Mouse (Mus musculus) spleen, adult 18-20 months (tissue): ENCODE data around the gene Rps11.
"Not testable (repeated sequence)": the region's sequence is repeated elsewhere in the genome, so short reads cannot be mapped to it uniquely, and the experiment has no call there.

Experiments used
- DNase-seq, 2 experiments: peaks; one replicate each; pipeline ENCODE4 v3.0.0; 2022; ENCODE audit warnings: mixed read lengths in 2 of 2

Rps11 gene

DNA sequence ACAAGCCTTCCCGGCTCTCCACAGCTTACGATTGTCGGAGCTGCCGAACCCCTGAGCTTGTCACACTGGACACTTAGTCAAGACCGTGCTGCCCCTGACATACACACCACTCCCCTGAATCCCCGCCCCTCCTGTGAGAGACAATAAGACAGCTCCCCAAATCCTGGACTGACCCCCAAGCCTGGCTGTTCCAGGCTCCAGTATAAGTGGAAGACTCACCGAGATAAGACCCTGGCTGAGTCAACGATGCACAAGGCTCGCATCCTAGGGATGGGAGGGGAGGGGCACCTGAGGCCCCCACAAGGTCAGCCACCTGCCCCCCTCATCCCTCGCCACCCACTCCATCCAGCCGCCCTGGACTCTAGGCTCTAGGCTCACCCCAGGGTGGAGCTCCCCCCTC lies 7.6 kb upstream of the Rps11 start:
- DNase-seq, result no peak

DNA sequence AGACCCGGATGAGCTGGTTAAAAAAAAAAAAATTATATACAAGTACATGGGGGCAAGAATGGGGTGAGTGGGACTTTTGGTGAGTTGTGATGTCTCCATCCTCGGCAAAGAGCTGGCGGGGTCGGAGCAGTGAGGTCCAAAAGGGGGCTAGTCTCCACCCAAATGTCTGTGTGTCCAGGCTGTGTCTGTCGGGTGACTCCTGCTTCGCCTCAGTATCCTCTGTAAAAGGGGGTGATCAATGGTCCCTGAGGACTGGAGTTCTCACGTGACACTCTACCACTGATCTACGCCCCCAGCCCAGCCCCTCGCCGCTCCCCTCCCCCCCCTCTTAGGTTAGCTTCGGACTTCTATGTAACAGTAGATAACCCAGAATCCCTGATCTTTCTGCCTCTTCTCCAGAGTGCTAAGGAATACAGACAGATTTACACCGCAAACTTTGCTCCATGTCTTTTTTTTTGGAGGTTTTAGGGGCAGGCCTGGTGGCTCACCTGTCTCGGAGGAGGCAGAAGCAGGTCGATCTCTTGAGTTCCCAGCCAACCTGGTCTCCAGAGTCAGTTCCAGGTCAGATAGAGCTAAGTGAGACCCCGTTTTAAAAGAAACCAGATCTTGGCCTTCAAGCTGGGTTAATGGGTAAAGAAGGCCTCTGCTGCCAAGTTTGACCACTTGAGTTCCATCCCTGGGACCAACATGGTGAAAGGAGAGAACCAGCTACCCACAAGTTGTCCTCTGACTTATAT lies 5.7 kb upstream of the Rps11 start:
- no peak for DNase-seq

GRCm38 (mm10) chr7:45129318-45129717 lies 5.1 kb upstream of the Rps11 start:
- no peak for DNase-seq

DNA sequence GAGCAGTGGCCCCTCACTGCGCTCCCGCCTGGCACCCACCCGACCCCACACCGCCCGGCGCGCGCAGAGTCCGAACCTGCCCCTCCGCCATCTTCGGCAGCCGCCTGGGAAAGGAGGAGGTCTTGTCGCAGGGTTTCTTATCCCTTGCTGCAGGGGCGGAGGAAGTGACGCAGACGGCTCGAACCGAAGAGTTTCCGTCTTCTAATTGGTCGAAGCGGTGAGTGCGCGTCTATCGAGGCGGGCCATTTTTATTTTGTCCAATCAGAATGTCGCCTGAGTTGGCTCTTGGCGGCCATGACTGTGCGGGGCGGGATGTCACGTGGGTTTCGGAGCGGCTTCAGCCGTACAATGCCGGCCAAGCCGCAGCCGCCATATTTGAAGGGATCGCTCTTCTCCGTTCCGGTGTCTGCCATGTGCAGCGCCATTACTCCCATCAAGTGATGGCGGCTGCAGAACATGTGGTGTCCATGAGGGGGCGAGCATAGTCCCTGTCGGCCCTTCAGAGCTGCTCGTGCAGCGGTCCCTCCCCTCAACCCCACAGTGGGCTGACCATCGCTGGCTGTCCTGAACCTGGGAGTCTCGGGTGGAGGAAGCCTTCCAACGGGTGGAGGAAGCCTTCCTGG lies 4.5 kb upstream of the Rps11 start, which contains the start of gene Rpl13a:
Rpl13a (minus strand) TSS at position 138 of the 623 bp plus-strand sequence.
- DNase-seq, result peak; percentile 95 to 97

GRCm38 (mm10) chr7:45127700-45128224 lies 3.5 kb upstream of the Rps11 start:
- DNase-seq, result no peak

DNA sequence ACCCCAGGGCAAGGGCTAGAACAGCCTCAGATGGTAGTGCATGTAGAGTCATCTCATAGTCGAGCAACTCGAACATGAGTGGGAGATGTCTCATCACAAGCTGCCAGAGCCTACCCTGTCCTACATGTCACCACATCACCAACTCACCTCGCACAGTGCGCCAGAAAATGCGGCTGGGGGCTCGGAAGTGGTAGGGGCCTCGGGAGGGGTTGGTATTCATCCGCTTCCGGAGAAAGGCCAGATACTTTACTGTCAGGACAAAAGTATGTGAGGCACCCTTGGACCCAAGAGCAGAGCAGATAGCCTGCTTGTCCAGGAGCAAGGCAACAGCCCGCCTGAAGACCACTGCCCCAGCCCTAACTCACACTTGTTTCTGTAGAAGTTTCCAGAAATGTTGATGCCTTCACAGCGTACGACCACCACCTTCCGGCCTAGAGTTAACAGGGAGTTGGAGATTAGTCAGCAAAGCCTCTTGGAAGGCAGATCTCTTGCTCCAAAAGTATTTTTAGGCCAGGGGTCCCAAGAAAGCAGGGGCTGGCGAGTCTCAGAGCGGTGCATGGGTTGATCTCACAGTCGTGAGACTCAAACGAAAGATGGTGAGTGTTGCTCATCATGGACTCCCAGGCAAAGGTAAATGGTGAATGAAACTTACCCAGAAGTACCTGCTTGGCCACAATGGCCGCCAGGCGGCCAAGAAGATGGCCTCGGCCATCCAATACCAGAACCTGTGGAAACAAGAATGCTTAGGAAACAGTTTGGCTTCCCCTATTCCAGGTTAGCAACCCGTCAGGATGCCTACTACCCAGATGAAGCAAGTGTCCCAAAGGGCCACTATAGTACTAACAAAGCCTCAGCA lies 2.8 kb upstream of the Rps11 start:
- no peak for DNase-seq

- no peak for DNase-seq
These were observed 2.1 kb upstream of the Rps11 start for GRCm38 (mm10) chr7:45126147-45126843.

GRCm38 (mm10) chr7:45125649-45126048 lies 1.4 kb upstream of the Rps11 start:
- not testable (repeated sequence) for DNase-seq

DNA sequence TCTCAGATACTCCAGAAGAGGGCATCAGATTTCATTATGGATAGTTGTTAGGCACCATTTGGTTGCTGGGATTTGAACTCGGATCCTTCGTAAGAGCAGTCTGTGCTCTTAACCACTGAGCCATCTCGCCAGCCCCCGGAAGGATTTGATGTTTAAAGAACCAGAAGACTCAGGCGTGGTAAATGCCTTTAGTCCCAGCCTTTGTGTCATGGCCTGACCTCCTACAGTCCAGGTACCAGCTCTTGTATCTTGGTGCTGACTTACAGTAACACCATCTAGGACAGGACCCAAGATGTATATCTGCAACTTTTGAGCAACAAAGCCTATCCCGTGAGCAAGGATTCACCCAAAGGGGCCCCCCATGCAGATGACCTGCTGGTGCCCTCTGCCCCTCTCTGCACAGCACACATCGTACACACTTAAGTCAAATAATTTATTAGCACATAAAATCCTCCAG lies 933 bp upstream of the Rps11 start:
- DNase-seq, result no peak

DNA sequence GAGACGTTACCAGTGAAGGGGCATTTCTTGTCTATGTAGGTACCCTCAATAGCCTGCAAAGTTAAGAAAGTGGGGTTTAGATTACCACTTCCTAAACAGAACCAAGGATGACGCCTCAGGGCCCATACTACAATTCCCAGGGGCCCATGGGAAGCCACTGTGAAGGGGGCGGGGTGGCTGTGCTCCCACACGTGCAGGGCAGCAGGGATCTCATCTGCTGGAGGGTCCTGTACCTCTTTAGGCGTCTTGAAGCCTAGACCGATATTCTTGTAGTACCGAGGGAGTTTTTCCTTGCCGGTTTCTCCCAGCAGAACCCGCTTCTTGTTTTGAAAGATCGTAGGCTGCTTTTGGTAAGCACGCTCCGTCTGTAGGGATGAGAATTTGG lies 1.1 kb downstream of the Rps11 start:
- DNase-seq, result peak; percentile 52 to 62

- no peak for DNase-seq
These were observed 1.6 kb downstream of the Rps11 start for GRCm38 (mm10) chr7:45122561-45123185.

DNA sequence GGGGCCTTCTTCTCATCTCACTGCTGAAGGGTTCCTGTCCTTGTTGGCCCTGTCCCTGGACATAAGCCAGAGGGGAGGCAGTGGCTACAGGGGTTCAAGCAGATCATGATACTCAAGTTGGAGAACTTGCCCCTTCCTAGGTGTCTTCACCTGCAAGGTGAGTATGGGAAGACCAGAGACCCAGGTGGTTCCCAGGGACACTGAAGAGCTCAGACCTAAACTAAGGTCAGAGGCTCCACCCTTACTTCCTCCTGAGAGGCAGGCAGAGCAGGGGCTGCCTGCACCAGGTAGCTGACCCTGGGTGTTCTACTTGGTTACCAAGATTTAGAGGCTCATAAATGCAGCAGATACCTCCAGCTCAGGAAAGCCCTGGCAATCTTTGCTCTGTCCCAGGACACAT lies 2.3 kb downstream of the Rps11 start:
- no peak for DNase-seq

DNA sequence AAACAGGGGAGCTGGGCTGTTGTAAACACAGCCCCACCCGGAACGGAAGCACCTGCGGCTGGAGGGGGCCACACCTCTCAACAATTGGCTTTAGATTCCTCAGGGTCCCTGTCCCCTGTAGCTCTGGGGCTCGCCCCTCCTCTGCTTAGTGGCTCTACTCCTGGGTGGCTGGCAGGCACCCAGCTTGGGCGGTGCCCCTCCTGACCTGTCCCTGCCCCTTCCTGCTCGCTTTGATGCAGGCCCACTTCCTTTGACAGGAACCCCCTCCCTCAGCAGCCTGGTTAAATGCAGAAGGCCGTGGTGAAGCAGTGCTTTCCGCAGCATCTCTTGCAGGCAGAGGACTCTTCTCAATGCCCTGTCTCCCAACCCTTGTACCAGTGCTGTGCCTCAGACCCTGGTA lies 2.8 kb downstream of the Rps11 start:
- DNase-seq, result peak; percentile 79 to 88

- DNase-seq, result no peak
These were observed 4.2 kb downstream of the Rps11 start for GRCm38 (mm10) chr7:45119780-45120709.

GRCm38 (mm10) chr7:45118336-45118735 lies 5.9 kb downstream of the Rps11 start:
- no peak for DNase-seq

DNA sequence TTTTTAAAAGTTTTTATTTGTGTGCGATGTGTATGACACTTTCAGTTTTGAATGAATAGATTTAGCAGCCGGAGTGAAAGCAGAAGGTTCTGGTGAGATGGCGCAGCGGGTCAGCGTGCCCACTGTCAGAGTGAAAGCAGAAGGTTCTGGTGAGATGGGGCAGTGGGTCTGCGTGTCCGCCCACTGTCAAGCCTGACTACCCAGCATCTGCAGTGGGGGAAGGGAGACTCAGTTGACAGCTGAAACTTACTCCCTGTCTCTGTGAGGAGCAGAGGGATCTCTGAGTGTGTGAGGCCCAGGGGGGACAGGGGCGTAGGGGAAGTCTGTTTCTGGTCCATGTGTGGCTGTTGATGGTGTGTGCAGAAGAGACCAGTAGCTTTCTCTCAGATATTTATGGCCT lies 6.7 kb downstream of the Rps11 start:
- DNase-seq, result peak in 1 of 2 experiments; percentile 45

- no peak for DNase-seq
These were observed 10.8 kb downstream of the Rps11 start for GRCm38 (mm10) chr7:45113476-45113875.

DNA sequence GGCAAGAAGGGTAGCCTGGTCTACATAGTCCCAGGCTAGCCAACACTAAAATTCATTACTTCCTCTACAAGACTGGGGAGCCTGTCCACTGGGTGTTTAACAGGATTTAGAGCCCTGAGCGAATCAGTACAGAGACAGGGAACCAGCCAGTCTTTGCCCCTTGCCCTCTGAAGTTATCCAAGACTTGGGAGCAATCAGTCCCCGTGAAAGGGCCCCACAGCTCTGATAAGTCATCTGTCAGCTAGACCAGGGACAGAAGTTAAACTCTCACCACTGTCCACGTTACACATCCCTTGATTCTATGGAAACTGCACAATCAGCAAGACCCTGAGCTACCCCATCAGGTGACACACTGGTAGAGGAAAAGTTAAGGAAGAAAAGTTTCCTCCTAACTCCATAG lies 11.7 kb downstream of the Rps11 start:
- DNase-seq, result no peak

GRCm38 (mm10) chr7:45111940-45112339 lies 12.3 kb downstream of the Rps11 start:
- DNase-seq, result no peak

GRCm38 (mm10) chr7:45110089-45110488 lies 14.2 kb downstream of the Rps11 start:
- not testable (repeated sequence) for DNase-seq
